Mouse (Mus musculus) stomach, embryonic 14.5 days (tissue): ENCODE results near the gene Lrrc74b. TPM values are rescaled to one million over a fixed set of nuclear protein-coding genes. Genes with fewer than 3 reads are reported as not detected.

Experiments
- ATAC-seq: fragments of 200-750 bp; cut with Nextera tagmentation; 2 replicates; pipeline ENCODE4 v1.8.0; 2017; ENCODE audit warnings: low read depth, moderate TSS enrichment; ENCODE audit not compliant: insufficient number of reproducible peaks, insufficient read depth, low FRiP score
- H3K27ac ChIP-seq: fragments of 300-500 bp; sonication (generic); 2 replicates; pipeline ENCODE4 v1.5.1; 2014; ENCODE audit warnings: mild to moderate bottlenecking, low read length, moderate library complexity, mixed read lengths
- H3K27me3 ChIP-seq: fragments of 300-500 bp; sonication (generic); 2 replicates; pipeline ENCODE4 v1.6.1; 2014; ENCODE audit warnings: low read length, control low read depth, mixed read lengths; ENCODE audit not compliant: control insufficient read depth, insufficient read depth
- H3K36me3 ChIP-seq: fragments of 300-500 bp; sonication (generic); 2 replicates; pipeline ENCODE4 v1.6.1; 2014; ENCODE audit warnings: mild to moderate bottlenecking, control low read depth, low read length, moderate library complexity, mixed read lengths; ENCODE audit not compliant: control insufficient read depth, insufficient read depth
- H3K4me1 ChIP-seq: fragments of 300-500 bp; sonication (generic); 2 replicates; pipeline ENCODE4 v1.6.1; 2014; ENCODE audit warnings: low read length, control low read depth, mixed read lengths; ENCODE audit not compliant: control insufficient read depth, insufficient read depth
- H3K4me2 ChIP-seq: fragments of 300-500 bp; sonication (generic); replicated peaks from 2 replicates; pipeline ENCODE4 v1.6.1; 2014; ENCODE audit warnings: low read depth, low read length, control low read depth
- H3K4me3 ChIP-seq: fragments of 300-500 bp; sonication (generic); 2 replicates; pipeline ENCODE4 v1.5.1; 2014; ENCODE audit warnings: low read depth, low read length, control low read depth
- H3K9ac ChIP-seq: fragments of 300-500 bp; sonication (generic); replicated peaks from 2 replicates; pipeline ENCODE4 v1.6.1; 2014; ENCODE audit warnings: low read depth, mild to moderate bottlenecking, control low read depth, low read length, moderate library complexity, mixed read lengths
- H3K9me3 ChIP-seq: fragments of 300-500 bp; sonication (generic); 2 replicates; pipeline ENCODE4 v1.6.1; 2016; ENCODE audit warnings: low read depth, low read length, control low read depth; ENCODE audit not compliant: control insufficient read depth
- WGBS: fragments of 180-500 bp; shearing (Covaris S2); extraction: QIAGEN DNeasy Blood & Tissue Kit; methylation state at CpG from one replicate; pipeline ENCODE4 v1.1.7; 2014; 5-methylcytosine and 5-hydroxymethylcytosine counted together
- polyA plus RNA-seq: library from polyadenylated mRNA; unstranded; fragments of >200 nt; fragmentation: Nextera tagmentation; extraction: Ambion mirVana; gene quantifications from 2 replicates; pipeline ENCODE4 v1.2.1, GENCODE M21; 2014

Gene Lrrc74b
- polyA plus RNA-seq, 1 experiment from 2014 or later: 0.35 TPM

DNA sequence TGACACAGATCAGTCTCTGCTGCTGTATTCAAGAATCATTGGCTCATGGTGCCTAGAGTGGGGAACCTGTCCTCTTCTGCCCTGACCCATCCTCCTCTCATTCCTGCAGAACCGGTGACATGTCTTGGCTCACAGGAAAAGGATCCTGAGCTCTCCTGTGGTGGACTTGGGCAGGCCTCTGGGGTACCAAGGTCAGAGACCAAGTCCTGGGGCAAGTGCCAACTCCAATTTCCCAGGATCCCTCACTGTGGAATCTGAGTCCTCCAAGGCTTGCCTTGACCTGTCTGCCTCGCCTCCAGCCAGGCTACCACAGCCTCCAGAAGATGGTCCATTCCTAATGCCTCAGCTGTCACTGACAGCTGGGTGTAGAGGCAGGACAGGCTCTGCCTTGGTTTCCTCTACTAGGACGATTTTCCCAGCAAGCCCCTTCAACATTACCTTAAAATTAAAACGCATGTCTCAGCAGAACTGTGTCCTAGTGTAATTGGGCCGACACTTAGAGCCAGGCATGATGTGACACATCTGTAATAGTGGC lies 54.0 kb downstream of the Lrrc74b start:
- Histone ChIP-seq H3K4me3 (no peak overlapping the region), H3K9ac (no peak overlapping the region), H3K4me1 (peaks cover 12% of the 10 kb centered on the region; the same call in 1 of the 2 replicates), H3K4me2 (no peak overlapping the region), H3K27me3 (no peaks in the 10 kb centered on the region), H3K27ac (no peak overlapping the region), H3K36me3 (peaks cover 8% of the 10 kb centered on the region; the same call in 1 of the 2 replicates), H3K9me3 (no peaks in the 10 kb centered on the region)
- WGBS: 81% methylated on average over 5 of the region's 5 CpGs
- no peak for ATAC-seq

DNA sequence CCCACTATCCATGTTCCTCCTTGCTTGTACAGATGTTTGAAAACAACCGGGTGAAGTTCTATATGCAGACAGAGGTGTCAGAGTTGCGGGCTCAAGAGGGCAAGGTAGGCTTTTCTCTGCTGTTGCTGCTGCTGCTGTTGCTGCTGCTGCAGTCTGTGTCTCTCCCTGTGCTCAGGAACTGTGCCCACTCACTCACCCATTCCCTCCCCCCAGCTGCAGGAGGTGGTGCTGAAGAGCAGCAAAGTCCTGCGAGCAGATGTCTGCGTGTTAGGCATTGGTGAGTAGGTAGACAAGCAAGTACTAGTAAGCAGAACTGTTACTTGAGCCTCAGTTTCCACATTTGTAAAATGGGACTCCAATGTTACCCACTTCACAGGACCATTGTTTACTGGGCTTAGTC lies 58.4 kb downstream of the Lrrc74b start:
- no peak for ATAC-seq
- Histone ChIP-seq H3K4me1 (no peaks in the 10 kb centered on the region), H3K4me2 (no peak overlapping the region), H3K27me3 (no peaks in the 10 kb centered on the region), H3K9me3 (no peaks in the 10 kb centered on the region), H3K36me3 (no peaks in the 10 kb centered on the region), H3K27ac (no peak overlapping the region), H3K4me3 (no peak overlapping the region), H3K9ac (no peak overlapping the region)
- 81% methylated on average over 4 of the region's 4 CpGs for whole genome bisulfite sequencing

DNA sequence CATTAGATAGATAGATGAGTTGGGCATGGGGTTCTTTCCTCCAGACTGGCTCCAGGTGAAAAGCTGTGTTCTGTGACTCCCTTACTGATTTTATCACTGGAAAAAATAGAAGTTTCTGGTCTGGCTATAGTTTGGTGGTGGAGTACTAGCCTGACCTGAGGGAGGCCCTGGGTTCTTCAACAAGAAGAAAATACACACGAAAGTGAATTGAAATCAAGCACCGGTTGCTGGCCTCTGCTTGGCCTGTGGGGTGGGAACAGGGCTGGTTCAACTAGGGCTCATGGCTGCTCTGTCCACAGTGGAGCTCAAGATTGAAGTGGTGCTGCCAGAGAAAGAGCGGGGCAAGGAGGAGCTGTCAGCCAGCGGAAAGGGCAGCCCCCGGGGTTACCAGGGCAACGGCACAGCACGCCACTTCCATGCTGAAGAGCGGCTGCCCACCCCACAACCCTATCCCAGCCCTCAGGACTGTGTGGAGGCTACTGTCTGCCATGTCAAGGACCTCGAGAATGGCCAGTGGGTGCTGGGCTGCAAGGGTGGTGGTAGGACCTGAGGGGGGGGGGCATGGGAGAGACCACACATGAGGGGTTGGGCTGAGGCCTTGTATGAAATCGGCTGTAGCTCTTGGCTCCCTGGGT lies 61.7 kb downstream of the Lrrc74b start:
- no peak overlapping the region for H3K27ac ChIP-seq
- H3K4me1 ChIP-seq: no peaks in the 10 kb centered on the region
- H3K4me3 ChIP-seq: no peak overlapping the region
- H3K36me3 ChIP-seq: no peaks in the 10 kb centered on the region
- 29% methylated on average over 10 of the region's 10 CpGs for WGBS
- no peak for ATAC-seq
- no peaks in the 10 kb centered on the region for H3K9me3 ChIP-seq
- H3K4me2 ChIP-seq: no peak overlapping the region
- no peak overlapping the region for H3K9ac ChIP-seq
- H3K27me3 ChIP-seq: no peaks in the 10 kb centered on the region

DNA sequence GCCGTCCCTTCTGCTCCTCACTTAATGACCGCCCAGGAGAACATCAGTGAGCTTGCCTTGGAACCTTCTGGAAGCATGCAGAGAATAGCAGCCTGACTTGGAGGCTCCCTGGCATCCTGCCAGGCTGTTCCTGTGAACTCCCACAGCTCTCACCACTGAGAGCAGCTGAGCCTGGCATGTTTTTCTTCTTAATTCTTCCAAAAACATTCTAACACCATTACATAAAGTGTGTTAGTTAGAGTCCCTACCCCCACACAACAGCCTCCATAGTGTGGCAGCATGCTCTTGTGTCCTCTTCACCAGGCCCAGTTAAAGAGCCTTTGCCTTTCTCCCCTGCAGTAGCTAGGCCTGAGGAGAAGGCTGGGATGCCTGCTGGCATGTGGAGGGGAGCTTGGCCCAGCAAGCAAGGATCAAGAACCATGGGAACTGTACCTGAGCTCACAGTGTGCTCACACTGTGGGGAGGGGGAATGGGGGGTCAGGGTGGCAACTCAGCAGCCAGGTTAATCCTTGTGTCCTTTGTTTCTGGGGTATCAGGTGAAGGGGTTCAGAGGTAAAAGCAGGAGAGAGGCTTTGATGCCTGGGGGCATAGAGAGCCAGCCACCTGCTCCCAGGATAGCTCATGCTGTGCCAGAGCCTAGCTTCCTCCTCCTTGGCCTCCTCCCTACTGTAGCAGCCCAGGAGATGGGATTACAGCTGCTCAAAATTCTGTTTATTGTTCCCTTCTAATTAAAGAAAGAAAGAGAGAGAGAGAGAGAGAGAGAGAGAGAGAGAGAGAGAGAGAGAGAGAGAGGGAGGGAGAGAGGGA lies 64.3 kb downstream of the Lrrc74b start:
- H3K9me3 ChIP-seq: no peaks in the 10 kb centered on the region
- H3K27me3 ChIP-seq: no peaks in the 10 kb centered on the region
- H3K36me3 ChIP-seq: no peaks in the 10 kb centered on the region
- H3K4me3 ChIP-seq: no peak overlapping the region
- no peak overlapping the region for H3K27ac ChIP-seq
- no peak; the same call in 1 of the 2 replicates for ATAC-seq
- H3K4me1 ChIP-seq: no peaks in the 10 kb centered on the region
- 34% methylated on average over 2 of the region's 2 CpGs for WGBS
- no peak overlapping the region for H3K4me2 ChIP-seq
- H3K9ac ChIP-seq: no peak overlapping the region

Other genes starting within 250 kb of the Lrrc74b start
- 0.15 and 0.22 TPM in 2 replicates for gene Serpind1, start 229.9 kb downstream of the Lrrc74b start, polyA plus RNA-seq
- 7.4 and 7.6 TPM in 2 replicates for gene Snap29, start 155.3 kb downstream of the Lrrc74b start, polyA plus RNA-seq
- 39.0 and 42.8 TPM in 2 replicates for gene Pi4ka, start 154.9 kb downstream of the Lrrc74b start, polyA plus RNA-seq
- gene Crkl, start 109.3 kb downstream of the Lrrc74b start, polyA plus RNA-seq: 56.5 and 62.3 TPM in 2 replicates
- gene Aifm3, start 71.6 kb downstream of the Lrrc74b start, polyA plus RNA-seq: 1.7 TPM in 2 replicates
- 78.6 and 89.5 TPM in 2 replicates for gene Lztr1, start 52.6 kb downstream of the Lrrc74b start, polyA plus RNA-seq
- gene Thap7, start 30.1 kb downstream of the Lrrc74b start, polyA plus RNA-seq: 55.1 and 60.5 TPM in 2 replicates
- gene P2rx6, start 638 bp upstream of the Lrrc74b start, polyA plus RNA-seq: 0.90 and 0.93 TPM in 2 replicates
- 13.0 and 15.2 TPM in 2 replicates for gene Slc7a4, start 22.0 kb upstream of the Lrrc74b start, polyA plus RNA-seq
- 38.7 and 42.6 TPM in 2 replicates for gene Smpd4, start 58.1 kb upstream of the Lrrc74b start, polyA plus RNA-seq
- 5.6 and 5.9 TPM in 2 replicates for gene Ccdc74a, start 85.2 kb upstream of the Lrrc74b start, polyA plus RNA-seq
- 45.8 and 47.5 TPM in 2 replicates for gene Med15, start 171.6 kb upstream of the Lrrc74b start, polyA plus RNA-seq
- 69.8 and 76.6 TPM in 2 replicates for gene Klhl22, start 198.4 kb upstream of the Lrrc74b start, polyA plus RNA-seq
- gene Scarf2, start 236.0 kb upstream of the Lrrc74b start, polyA plus RNA-seq: 17.8 and 23.3 TPM in 2 replicates